Mouse (Mus musculus) E14TG2a.4 (cell line): ENCODE results near the gene Atf3.

Experiments
- CTCF ChIP-seq: conservative IDR thresholded peaks from 2 replicates; pipeline ENCODE4 v1.5.1; 2014; ENCODE audit warnings: low read length
- NANOG ChIP-seq: IDR thresholded peaks from 2 replicates; pipeline ENCODE4 v1.6.1; 2014; ENCODE audit warnings: borderline replicate concordance, low read length, mixed read lengths

DNA sequence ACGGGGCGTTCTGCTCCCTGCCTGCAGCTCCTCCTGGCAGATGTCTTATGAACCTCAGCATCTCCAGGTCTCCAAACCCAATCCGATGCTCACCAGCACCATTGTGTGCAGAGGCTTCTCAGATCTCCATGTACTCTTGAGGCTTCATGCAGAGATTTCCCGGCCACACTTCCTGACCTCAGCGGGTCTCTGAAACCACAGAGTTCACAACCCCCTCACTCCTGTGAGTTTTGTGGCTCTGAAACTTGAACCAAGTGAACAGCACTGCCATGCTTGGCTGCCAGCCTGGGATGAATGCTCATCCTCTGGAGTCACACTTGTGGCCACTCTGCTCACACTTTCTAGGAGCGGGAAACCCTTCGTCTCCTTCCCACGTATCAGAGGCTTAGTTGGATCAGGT is 76.9 kb downstream of the Atf3 start:
- TF ChIP-seq CTCF (no peak), NANOG (no peak)
